Mouse (Mus musculus): ENCODE measurements around the gene Tdgf1.

Gene Tdgf1

GRCm38 (mm10) chr9:110953550-110954461 lies 7.8 kb upstream of the Tdgf1 start:
- peak; percentile 67 to 78 for DNase-seq (ENCODE audit: low spot score in 2 of 2)

DNA sequence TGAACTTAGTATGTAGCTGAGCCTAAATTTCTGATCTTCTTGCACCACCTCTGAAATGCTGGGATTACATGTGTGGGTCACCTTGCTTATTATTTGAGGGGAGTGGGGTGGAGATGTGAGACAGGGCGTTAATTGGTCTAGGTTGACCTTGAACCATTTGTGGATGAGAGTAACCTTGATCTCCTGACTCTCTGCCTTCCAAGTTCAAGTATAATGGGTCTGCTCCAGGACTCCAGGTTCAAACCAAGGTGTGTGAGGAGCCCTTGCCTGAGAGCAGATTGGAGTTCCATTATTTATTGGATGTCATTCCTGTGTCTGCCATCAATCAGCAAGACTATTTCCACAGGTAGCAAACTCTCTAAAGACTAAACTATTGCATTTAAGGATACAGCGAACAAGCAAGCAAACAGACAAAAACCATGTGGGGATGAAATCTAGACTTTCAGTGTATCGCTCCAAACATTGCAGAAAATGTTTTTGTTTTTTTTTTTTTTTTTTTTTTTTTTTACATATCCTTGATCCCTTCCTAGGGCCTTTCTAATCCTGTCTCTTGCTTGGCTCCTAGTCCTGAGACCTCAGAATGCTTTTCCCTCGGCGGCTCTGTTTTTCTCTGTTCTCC lies 7.1 kb upstream of the Tdgf1 start:
- no peak for DNase-seq (ENCODE audit: low spot score in 2 of 2)

- peak in 1 of 2 experiments; percentile 44 for DNase-seq (ENCODE audit: low spot score in 2 of 2)
These were observed 6.4 kb upstream of the Tdgf1 start for GRCm38 (mm10) chr9:110952398-110952797.

DNA sequence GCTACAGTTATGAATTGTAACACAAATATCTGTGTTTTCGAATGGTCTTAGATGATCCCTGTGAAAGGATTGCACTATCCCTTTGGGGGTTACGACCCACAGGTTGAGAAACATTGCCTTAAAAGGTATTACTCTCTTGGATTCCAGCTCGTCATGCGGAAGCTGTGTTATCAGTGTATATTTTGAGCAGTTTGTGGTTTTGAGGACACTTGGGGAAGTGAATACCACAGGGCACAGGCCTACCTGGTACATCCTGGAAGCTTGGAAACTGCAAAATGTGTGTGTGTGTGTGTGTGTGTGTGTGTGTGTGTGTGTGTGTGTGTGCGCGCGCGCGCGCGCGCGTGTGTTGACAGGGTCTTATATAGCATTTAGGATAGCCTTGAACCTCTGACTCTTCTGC lies 5.9 kb upstream of the Tdgf1 start:
- DNase-seq (ENCODE audit: low spot score in 2 of 2): no peak

DNA sequence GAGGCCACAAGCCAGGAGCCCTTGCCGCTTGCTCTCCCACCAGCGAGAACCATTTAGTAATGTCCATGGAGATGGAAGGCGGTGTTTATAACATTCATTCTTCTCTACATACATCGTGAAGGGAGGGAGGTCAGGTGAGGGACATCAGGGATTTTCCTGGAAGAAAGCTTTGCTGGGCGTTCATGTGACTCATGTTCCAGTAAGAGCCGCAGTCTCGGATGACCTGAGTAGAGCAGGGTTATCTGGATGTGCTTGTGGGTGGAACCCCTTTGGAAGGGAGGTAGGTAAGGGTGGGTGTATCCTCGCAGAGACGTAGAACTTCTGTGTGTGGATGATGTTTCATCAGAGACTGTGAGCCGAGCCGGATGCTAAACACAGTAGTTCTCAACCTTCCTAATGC lies 5.4 kb upstream of the Tdgf1 start, which contains the start of gene Lrrc2:
Gene Lrrc2, plus strand, starts transcription at position 149 of the 400 bp plus-strand sequence.
- no peak for DNase-seq (ENCODE audit: low spot score in 2 of 2)

GRCm38 (mm10) chr9:110950109-110950508 lies 4.2 kb upstream of the Tdgf1 start:
- no peak for DNase-seq (ENCODE audit: low spot score in 2 of 2)

- no peak for DNase-seq (ENCODE audit: low spot score in 2 of 2)
These were observed 2.9 kb upstream of the Tdgf1 start for GRCm38 (mm10) chr9:110948813-110949310.

- DNase-seq (ENCODE audit: low spot score in 2 of 2): no peak
These were observed 1.9 kb upstream of the Tdgf1 start for GRCm38 (mm10) chr9:110947900-110948299.

DNA sequence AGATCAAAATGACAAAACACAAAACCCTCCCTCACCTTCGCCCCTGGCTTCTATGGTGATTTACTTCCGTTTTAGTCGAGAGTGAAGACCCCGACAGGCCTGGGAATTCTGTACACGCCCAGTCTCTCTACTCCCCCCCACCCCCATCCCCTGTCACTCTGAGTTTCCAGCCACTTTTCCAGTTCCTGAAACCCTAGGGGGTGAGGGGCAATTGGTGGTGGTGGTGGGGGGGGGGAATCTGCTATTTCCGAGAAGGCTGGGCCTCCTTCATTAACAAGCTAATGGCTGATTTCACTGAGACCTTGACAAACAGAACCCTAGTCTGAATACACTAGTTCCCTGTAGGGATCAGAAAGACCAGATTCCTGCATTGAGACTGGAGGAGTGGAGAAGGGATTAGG lies 1.3 kb upstream of the Tdgf1 start:
- no peak for DNase-seq (ENCODE audit: low spot score in 2 of 2)

GRCm38 (mm10) chr9:110946548-110947044 lies 638 bp upstream of the Tdgf1 start:
- DNase-seq (ENCODE audit: low spot score in 2 of 2): no peak

DNA sequence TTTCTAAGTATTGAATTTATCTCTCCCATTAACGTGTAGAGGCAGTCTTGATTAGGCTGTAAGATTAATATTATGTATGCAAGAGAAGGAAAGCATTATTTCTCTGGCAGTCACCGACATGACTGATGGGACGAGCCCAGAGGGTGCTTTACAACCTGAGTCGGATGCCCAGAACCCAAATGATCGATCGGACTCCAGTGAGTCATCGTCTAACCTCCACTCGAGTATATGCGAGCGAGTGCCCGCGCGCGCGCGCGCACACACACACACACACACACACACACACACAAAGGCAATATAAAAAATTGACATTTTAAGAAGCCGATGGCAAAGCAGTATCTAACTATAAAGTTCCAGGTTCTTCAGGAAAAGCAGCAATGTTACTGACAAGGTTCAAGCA lies 615 bp downstream of the Tdgf1 start:
- no peak for DNase-seq (ENCODE audit: low spot score in 2 of 2)

GRCm38 (mm10) chr9:110944265-110944664 lies 1.7 kb downstream of the Tdgf1 start:
- DNase-seq (ENCODE audit: low spot score in 2 of 2): no peak

- no peak for DNase-seq (ENCODE audit: low spot score in 2 of 2)
These were observed 8.2 kb downstream of the Tdgf1 start for GRCm38 (mm10) chr9:110937506-110938490.

- peak; percentile 50 to 55 for DNase-seq (ENCODE audit: low spot score in 2 of 2)
These were observed 10.0 kb downstream of the Tdgf1 start for GRCm38 (mm10) chr9:110935941-110936340.

- DNase-seq (ENCODE audit: low spot score in 2 of 2): peak; percentile 45 to 53
These were observed 12.0 kb downstream of the Tdgf1 start for GRCm38 (mm10) chr9:110933850-110934437.

- no peak for DNase-seq (ENCODE audit: low spot score in 2 of 2)
These were observed 14.4 kb downstream of the Tdgf1 start for GRCm38 (mm10) chr9:110931573-110931972.

- peak; percentile 21 to 64 for DNase-seq (ENCODE audit: low spot score in 2 of 2)
These were observed 23.2 kb downstream of the Tdgf1 start for GRCm38 (mm10) chr9:110922759-110923158.

GRCm38 (mm10) chr9:110920665-110921419 lies 25.1 kb downstream of the Tdgf1 start:
- peak; percentile 17 to 63 for DNase-seq (ENCODE audit: low spot score in 2 of 2)

DNA sequence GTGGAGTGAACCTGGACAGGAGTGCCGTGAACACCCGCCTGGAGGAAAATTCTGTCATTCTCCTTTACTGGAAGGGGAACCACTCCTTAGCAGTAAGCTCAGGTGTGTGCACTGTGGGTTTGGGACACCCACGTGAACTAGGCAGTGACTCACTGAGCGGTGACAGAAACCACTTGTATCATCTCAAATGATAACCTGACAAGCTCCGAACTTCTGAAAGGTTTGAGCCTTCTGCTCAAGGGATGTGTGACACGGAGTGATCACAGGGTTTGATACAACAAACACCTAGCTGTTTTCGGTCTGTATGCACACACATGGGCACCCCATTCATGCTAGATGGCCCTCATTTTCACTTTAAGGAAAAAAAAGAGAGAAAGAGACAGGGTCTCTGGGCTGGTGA lies 29.2 kb downstream of the Tdgf1 start, which contains the start of gene Fam240a:
Gene Fam240a, minus strand, starts transcription at position 76 of the 400 bp plus-strand sequence.
- no peak for DNase-seq (ENCODE audit: low spot score in 2 of 2)

- no peak for DNase-seq (ENCODE audit: low spot score in 2 of 2)
These were observed 30.5 kb downstream of the Tdgf1 start for GRCm38 (mm10) chr9:110915466-110915865.
